Mouse (Mus musculus) macrophage (primary cell): ENCODE data around the gene Krt88. TPM values are rescaled to one million over a fixed set of nuclear protein-coding genes. Genes with fewer than 3 reads are reported as not detected.

ENCODE experiments used
- H3K27ac ChIP-seq: fragments of 350-480 bp; formaldehyde crosslinking; 2 replicates; pipeline ENCODE4 v1.9.0; 2021
- H3K36me3 ChIP-seq: fragments of 350-480 bp; formaldehyde crosslinking; 2 replicates; pipeline ENCODE4 v1.9.0; 2021; ENCODE audit errors: inconsistent target
- H3K4me3 ChIP-seq: fragments of 350-480 bp; formaldehyde crosslinking; 2 replicates; pipeline ENCODE4 v1.9.0; 2021; ENCODE audit errors: inconsistent target
- H3K79me2 ChIP-seq: fragments of 350-480 bp; formaldehyde crosslinking; 2 replicates; pipeline ENCODE4 v1.9.0; 2021; ENCODE audit errors: inconsistent target
- WGBS: methylation state at CpG from one replicate; pipeline ENCODE4 v1.1.7; 2026; ENCODE audit warnings: inconsistent platforms; ENCODE audit not compliant: missing documents; 5-methylcytosine and 5-hydroxymethylcytosine counted together
- polyA plus RNA-seq: library from polyadenylated mRNA; stranded (reverse); fragments of 250-400 nt; gene quantifications from 3 replicates; pipeline ENCODE4 v1.2.4, GENCODE M21; 2018; ENCODE audit warnings: inconsistent platforms

Krt88 gene
- polyA plus RNA-seq, 1 experiment from 2014 or later, result not detected

DNA sequence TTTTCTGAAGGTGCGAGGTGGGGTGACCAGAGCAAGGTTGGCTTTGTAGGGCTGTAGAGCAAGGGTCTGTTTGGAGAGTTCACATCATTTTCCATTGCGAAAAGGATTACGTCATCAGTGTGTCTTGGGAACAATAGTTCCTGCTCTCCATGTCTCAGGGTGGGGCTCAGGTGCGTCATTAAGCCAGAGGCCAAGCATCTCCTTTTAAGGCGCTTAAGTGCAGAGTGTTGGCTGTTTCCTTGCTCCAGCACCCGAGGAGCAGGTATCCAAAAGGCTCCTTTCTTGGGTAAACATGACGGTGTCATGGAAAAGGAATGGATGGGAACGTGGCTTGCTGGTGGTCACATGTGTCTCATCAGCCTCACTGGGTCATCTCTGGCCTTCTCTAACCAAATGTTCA is 7.2 kb downstream of the Krt88 start:
- no peak overlapping the region for H3K27ac ChIP-seq
- H3K79me2 ChIP-seq, result no peaks in the 10 kb centered on the region
- no peak overlapping the region for H3K4me3 ChIP-seq
- WGBS, result 92% methylated on average over 8 of the region's 8 CpGs
- no peaks in the 10 kb centered on the region for H3K36me3 ChIP-seq

DNA sequence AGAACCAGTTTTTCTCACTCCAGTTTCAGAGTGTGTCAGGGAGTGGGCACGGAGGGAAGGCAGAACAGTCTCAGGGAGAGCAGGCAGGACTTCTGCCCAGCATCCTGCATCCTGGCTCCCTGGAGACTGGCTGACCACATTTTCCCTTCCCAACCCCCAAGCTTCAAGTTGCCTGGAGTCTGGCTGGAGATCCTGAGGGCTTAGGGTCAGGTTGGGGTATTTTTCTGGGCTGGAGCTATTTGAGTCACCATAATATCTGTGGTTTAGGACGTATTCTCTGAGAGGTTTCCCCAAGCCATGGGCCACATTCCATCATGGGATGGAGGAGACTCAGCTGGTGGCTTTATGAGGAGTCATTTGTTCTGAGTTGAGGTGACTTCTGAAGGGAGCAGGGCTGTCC is 7.7 kb downstream of the Krt88 start:
- 88% methylated on average over 2 of the region's 2 CpGs for WGBS
- Histone ChIP-seq H3K36me3 (no peaks in the 10 kb centered on the region), H3K4me3 (no peak overlapping the region), H3K79me2 (no peaks in the 10 kb centered on the region), H3K27ac (no peak overlapping the region)

DNA sequence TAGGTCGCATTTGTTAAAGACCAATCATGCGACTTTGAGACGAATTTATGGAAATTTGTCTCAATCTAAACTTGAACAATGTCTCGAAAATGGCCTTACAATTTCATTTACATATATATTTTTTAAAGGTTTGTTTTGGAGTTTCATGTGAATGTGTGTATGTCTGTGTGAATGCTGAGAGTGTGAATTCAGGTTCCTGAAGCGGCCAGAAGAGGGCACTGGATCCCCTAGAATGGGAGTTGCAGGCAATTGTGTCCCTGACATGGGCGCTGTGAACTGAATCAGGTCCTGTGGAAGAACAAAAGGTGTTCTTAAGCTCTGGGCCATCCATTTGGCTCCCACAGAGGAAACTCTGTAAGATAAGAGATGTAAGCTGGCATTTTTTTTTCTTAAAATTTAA is 8.3 kb downstream of the Krt88 start:
- Histone ChIP-seq H3K27ac (no peak overlapping the region), H3K79me2 (no peaks in the 10 kb centered on the region), H3K36me3 (no peaks in the 10 kb centered on the region), H3K4me3 (no peak overlapping the region)
- WGBS, result 89% methylated on average over 6 of the region's 6 CpGs

DNA sequence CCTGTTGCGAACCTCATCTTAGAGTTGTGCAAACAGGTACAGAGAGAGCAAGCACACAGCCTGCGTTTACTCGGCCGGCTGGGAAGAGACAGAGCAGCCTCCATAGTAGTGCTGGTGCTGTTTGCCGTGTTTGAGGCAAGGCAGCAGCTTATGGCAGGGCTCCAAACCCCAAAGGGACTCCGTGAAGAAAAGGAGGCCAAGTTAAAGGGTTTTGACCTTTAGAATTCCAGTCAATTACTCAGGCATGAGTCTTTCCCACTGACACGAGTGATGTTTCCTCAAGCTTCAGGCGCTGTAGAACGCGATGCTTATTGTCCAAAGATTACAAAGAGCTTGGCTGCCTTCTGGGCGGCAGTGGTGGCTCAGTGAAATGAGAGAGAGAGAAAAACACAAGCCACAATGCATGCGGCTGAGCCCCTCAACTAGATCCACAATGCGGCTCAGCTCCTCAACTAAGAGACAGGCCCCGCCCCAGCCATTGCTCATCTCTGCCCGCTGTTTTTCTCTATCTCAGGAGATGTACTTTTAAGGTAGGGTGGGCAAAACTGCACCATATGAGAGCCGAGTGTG is 10.9 kb downstream of the Krt88 start:
- Histone ChIP-seq H3K36me3 (no peaks in the 10 kb centered on the region), H3K79me2 (no peaks in the 10 kb centered on the region)
- 80% methylated on average over 16 of the region's 16 CpGs for WGBS

DNA sequence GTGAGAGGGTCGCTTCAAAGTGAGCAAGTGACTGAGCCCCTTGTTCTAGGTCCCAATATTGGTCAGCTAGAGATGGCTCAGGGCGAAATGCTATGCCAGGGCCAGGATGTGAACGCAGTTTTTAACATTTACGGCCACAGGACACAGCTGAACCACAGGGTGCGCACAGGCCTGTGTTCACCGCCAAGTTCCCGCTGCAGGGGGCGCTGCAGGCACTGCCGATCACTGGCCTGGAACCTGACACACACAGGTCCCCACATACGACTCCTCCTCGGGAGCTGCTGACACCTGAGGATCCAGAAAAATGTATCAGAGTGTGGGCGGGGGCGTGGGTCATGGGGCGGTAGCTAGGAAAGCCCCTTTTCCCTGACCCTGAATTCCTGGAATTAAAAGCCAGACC is 11.7 kb downstream of the Krt88 start:
- no peaks in the 10 kb centered on the region for H3K79me2 ChIP-seq
- no peaks in the 10 kb centered on the region for H3K36me3 ChIP-seq
- no peak overlapping the region for H3K4me3 ChIP-seq
- no peak overlapping the region for H3K27ac ChIP-seq
- WGBS, result 86% methylated on average over 14 of the region's 14 CpGs

More for the DNA sequence above, 10.9 kb downstream of the Krt88 start:
- Histone ChIP-seq H3K27ac (no peak overlapping the region), H3K4me3 (no peak overlapping the region)

DNA sequence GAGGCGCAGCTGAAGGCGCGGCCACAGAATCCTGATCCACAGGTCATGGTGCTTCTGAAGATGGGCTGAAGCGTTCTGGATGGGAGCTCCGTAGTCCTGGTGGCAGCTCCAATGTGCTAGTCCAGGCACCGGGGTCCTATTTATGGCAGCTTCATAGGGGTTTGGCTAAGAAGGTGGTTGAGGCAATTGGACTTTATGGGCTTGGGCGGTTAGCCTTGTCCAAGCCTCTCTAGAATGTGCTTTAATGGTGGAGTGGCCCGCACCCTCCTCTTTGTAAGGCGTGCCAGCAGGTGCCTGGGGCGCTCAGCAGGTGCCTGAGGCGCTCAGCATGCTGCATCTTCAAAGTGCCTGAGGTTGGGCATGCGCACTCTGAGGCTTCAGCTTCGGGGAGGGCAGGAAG is 16.1 kb downstream of the Krt88 start, which contains the start of gene Krt81:
Krt81 (minus strand) TSS at position 101 of the 400 bp plus-strand sequence.
- WGBS, result 84% methylated on average over 12 of the region's 13 CpGs
- no peak within 1 kb of the TSS for H3K27ac ChIP-seq
- H3K4me3 ChIP-seq, result no peak within 1 kb of the TSS
- H3K36me3 ChIP-seq, result no peaks in the 10 kb centered on the region
- H3K79me2 ChIP-seq, result no peaks in the 10 kb centered on the region

DNA sequence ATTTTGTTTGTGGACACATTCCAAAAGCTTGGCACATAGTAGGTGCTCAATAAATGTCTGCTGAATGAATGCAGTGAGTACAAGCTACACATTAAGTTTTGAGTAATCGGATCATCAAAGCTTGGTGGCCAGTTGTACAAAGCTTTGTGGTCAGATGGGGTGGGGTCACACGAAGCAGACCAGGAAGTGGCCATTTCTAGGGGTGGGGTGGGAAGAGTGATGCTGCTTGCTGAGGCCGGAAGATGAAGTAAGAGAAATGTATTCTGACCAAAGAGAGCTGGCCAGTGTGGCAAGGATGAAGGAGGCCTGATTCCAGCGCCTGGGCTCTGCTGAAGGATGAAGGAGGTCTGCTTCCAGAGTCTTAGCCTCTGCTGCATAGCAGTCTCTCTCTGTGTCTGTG is 21.5 kb downstream of the Krt88 start:
- no peak overlapping the region for H3K27ac ChIP-seq
- H3K79me2 ChIP-seq, result no peaks in the 10 kb centered on the region
- no peaks in the 10 kb centered on the region for H3K36me3 ChIP-seq
- no peak overlapping the region for H3K4me3 ChIP-seq
- WGBS, result 44% methylated on average over 3 of the region's 4 CpGs

DNA sequence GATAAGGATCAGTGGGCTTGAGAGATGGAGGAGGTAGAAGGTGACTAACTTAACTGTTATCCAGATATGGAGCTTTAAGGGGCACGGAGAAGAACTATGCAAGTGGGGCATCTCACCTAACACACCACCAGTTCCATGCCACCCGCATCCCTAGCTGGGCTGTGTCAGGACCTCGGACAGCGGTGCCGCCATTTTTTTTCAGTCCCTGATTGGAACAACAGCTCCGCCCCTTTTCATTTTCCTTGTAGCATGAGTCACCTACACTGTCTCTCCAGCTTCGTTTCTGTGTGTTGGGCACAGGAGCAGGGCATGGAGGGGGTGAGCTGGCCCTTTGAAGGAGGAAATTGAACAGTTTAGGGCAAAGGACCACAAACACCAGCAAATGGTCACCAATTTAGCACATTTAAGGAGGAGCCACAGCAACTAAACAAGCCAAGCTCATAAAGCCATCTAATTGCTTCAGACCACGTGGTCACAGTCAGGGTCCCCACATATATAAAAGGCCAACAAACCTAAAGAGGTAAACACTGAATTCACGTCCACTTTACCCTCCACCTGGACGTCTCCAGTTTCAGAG is 25.5 kb downstream of the Krt88 start, which contains the start of gene Krt86:
Krt86 (plus strand) TSS at position 527 of the 577 bp plus-strand sequence.
- 29% methylated on average over 9 of the region's 10 CpGs for WGBS
- Histone ChIP-seq H3K79me2 (no peaks in the 10 kb centered on the region), H3K4me3 (no peak within 1 kb of the TSS), H3K36me3 (no peaks in the 10 kb centered on the region), H3K27ac (no peak within 1 kb of the TSS)

DNA sequence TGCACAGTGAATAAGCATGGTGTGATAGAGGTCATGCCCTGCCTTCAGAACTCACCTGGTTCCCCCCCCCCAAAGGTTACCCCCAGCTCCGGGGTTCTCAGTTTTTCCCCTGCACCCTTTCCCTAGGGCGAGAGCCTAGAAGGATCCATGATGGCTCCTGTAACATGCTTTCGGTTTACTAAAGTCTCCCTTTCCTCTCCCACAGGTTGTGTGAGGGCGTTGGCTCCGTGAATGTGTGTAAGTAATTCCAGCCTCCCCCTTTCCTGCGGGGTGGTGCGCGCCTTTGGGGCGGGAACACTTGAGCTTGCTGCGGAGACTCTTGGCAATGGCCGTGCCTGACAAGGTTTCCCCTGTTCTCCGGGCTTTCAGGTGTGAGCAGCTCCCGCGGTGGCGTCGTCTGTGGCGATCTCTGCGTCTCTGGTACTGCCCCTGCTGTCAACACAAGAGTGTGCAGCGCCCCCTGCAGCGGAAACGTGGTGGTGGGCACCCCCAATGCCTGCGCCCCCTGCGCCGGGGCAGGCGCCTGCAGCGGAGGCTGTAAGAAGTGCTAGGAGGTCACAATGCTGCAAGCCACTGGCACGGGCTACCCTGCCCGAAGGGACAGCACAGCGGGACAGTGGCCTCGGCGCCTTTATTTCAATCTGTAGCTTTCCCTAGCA is 31.6 kb downstream of the Krt88 start:
- WGBS, result 6% methylated on average over 29 of the region's 31 CpGs
- Histone ChIP-seq H3K36me3 (no peaks in the 10 kb centered on the region), H3K79me2 (no peaks in the 10 kb centered on the region), H3K27ac (no peak overlapping the region), H3K4me3 (no peak overlapping the region)

DNA sequence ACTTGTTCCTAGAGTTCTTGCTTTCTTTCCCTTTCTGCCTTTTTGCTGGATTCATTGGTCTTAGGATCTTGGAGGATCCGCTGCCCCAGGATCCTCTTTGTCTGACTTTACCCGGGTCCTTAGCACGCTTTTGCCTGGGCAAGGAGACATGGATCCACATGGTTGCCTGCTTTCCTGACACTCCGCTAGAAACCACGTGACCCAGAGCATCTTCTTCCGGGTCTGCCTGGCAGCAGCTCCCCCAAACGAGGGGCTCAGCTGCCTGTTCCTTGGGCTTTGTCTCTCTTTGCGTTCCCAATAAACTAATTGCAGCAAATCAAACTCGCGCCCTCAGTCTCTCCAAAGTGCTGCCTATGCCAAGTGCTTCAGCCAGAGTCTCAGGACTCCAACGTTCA is 32.1 kb downstream of the Krt88 start:
- H3K36me3 ChIP-seq, result no peaks in the 10 kb centered on the region
- 44% methylated on average over 11 of the region's 11 CpGs for WGBS
- no peak overlapping the region for H3K4me3 ChIP-seq
- H3K79me2 ChIP-seq, result no peaks in the 10 kb centered on the region
- no peak overlapping the region for H3K27ac ChIP-seq

DNA sequence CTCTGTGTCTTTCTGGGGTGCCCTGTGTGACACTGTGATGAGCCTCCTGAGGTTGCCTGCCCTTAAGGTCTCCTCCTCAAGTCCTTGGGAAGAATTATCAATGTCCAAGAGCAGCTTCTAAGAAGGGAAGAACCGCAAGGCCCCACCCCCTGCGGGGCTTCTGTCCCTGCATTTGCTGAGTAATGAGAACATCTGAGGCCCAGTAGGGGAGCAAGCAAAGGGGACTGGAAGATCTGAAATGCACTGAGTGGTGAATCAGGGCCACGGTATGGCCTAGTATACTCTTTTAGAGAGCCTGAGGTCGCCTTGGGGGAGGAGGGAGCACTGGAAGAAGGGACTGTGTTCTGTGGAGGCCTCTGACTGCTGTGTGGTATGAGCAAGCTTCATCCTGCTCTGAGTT is 34.5 kb downstream of the Krt88 start:
- Histone ChIP-seq H3K36me3 (no peaks in the 10 kb centered on the region), H3K27ac (no peak overlapping the region)
- 27% methylated on average over 4 of the region's 4 CpGs for WGBS

DNA sequence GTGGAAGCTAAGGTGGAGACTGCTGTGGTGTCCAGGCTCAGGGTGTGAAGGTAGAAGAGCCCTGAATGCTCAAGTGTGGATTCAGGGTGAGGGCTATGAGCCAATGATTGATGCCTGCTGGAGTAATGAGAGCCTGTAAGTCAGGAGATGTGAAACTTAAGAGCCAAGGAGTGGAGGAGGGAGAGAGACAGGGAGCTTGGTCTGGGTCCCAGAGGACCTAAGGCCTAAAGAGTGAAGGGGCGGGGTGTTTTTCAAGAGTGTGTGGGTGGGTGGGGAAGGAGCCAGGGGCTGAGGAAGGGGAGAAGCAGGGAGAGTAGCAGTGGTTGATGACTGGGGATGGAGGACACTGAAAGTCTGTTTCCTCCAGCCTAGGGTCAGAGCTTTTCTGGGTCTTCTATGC is 36.1 kb downstream of the Krt88 start:
- Histone ChIP-seq H3K4me3 (no peak overlapping the region), H3K27ac (no peak overlapping the region), H3K36me3 (no peaks in the 10 kb centered on the region), H3K79me2 (no peaks in the 10 kb centered on the region)
- 88% methylated on average over 1 of the region's 1 CpGs for WGBS

More for the DNA sequence above, 34.5 kb downstream of the Krt88 start:
- no peaks in the 10 kb centered on the region for H3K79me2 ChIP-seq
- no peak overlapping the region for H3K4me3 ChIP-seq

DNA sequence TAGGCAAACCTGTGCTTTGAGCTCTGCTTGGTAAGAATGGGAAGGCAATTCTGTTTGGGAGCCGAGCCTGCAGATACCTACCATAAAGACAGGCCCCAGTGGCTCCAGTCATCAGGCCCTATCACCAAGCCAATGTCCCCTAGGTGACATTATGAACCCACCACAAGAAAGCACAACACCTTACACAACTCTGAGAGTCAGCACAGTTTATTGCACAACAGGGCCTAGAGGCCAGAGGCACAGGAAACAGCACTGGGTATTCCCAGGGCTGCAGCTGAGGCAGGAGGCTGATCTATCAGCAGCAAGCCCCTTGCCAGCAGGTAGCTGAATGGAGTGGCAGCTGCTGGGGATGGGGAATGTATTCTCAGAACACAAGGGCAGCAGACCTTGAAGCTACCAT is 37.4 kb downstream of the Krt88 start:
- Histone ChIP-seq H3K79me2 (no peaks in the 10 kb centered on the region), H3K36me3 (no peaks in the 10 kb centered on the region), H3K27ac (no peak overlapping the region), H3K4me3 (no peak overlapping the region)
- WGBS, result 73% methylated on average over 1 of the region's 1 CpGs

DNA sequence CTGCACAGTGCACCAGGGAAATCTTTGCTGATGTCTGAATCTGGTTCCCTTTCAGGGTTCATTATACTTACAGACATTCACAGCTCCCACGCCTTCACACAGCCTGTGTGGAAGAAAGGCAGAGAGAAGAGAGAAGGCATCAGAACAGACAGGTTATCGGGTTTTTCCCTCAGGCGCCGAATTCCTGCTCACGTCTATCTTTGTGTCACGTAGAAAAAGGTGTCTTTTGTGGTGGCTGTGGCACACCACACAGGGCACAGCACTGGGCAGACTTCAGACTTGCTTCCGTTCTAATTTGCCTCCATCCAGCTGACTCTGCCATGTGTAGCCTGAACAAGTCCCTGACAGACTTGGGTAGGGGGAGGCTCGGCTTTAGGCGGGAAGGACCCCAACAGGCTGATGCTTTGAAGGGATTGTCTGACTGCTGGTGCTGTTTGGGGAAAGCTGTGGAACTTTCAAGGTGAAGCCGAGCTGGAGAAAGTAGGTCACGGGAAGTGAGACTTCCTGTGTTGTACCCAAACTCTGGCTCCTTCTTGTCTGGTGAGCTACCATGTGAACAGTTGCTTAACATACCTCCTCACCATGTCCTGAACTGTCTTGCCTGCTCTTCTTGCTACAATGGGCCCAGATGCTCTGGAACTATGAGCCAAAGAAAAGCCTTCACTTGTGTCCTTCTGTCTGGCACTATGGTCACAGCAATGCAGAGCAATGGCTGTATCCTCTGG is 38.5 kb downstream of the Krt88 start:
- no peaks in the 10 kb centered on the region for H3K36me3 ChIP-seq
- no peak overlapping the region for H3K27ac ChIP-seq
- no peaks in the 10 kb centered on the region for H3K79me2 ChIP-seq
- 43% methylated on average over 11 of the region's 11 CpGs for WGBS
- no peak overlapping the region for H3K4me3 ChIP-seq

DNA sequence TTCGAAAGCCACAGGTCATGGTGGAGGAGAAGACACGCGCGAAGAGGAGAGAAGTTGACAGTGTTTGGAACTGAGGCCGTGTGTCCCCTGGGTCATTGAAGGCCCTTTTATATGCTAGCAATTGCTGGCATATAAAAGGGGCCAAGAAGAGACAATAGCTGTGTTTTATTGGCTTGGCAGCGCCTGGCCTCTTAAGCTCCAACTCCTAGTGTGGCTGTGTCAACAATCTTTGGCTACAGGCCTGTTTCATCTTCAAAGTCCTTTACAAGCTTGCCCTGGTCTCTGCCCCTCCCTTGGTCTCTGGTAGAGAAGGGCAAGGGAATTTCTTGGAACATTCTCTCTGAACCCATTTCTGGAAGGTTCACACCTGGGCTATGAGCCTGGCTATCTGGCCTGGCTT is 43.9 kb downstream of the Krt88 start, which contains the start of gene Krt83:
Krt83 (minus strand) TSS at position 82 of the 400 bp plus-strand sequence.
- H3K4me3 ChIP-seq, result no peak within 1 kb of the TSS
- H3K36me3 ChIP-seq, result no peaks in the 10 kb centered on the region
- H3K27ac ChIP-seq, result no peak within 1 kb of the TSS
- H3K79me2 ChIP-seq, result no peaks in the 10 kb centered on the region
- WGBS, result 91% methylated on average over 6 of the region's 6 CpGs
